Mouse (Mus musculus): Measurements from ENCODE around the gene Gm20388. TPM values are rescaled to one million over a fixed set of nuclear protein-coding genes. Genes with fewer than 3 reads are reported as not detected.

Gm20388 gene
- total and polyA plus RNA-seq, 3 experiments = 0.02 to 0.05 TPM; not detected in 1

GRCm38 (mm10) chr8:122430646-122431045, 2520.0 kb downstream of the Gm20388 start:
- no peak for DNase-seq (ENCODE audit: low spot score)
- H3K4me3 ChIP-seq (ENCODE audit: low read depth, low read length) = no peak overlapping the region; the same call in 1 of the 2 replicates
- H3K9me3 ChIP-seq (replicated peaks) = peaks cover 3% of the 10 kb centered on the region
- ATAC-seq (ENCODE audit: extremely low read depth, insufficient number of reproducible peaks, low FRiP score, poor library complexity, severe bottlenecking) = no peak
- TF ChIP-seq CTCF (IDR thresholded peaks at IDR 0.05; ENCODE audit: low read depth, low read length) = no peak
- no peak for TF ChIP-seq GATA1 (IDR thresholded peaks at IDR 0.05; ENCODE audit: borderline replicate concordance, low read length)
- no peak for TF ChIP-seq POLR2AphosphoS5 (IDR thresholded peaks at IDR 0.05; ENCODE audit: insufficient replicate concordance, low read depth, low read length)
- TF ChIP-seq TAL1 (conservative IDR thresholded peaks at IDR 0.05; ENCODE audit: low read depth, low read length) = no peak
- TF ChIP-seq GATA2 (IDR thresholded peaks at IDR 0.05; ENCODE audit: borderline replicate concordance, low read depth, low read length) = no peak
- peaks cover 73% of the 10 kb centered on the region for H3K36me3 ChIP-seq (replicated peaks)
- peaks cover 66% of the 10 kb centered on the region for H3K4me1 ChIP-seq (ENCODE audit: insufficient read depth, low read depth, low read length)
- no peaks in the 10 kb centered on the region for H3K27me3 ChIP-seq (ENCODE audit: insufficient read depth, low read length)

- DNase-seq (ENCODE audit: low spot score) (peak; percentile 54), ATAC-seq (ENCODE audit: extremely low read depth, insufficient number of reproducible peaks, low FRiP score, poor library complexity, severe bottlenecking) (no peak)
- Histone ChIP-seq H3K27me3 (ENCODE audit: insufficient read depth, low read length) (no peaks in the 10 kb centered on the region), H3K4me3 (ENCODE audit: low read depth, low read length) (peak overlapping the region; percentile 78), H3K36me3 (replicated peaks) (peaks cover 72% of the 10 kb centered on the region), H3K9me3 (replicated peaks) (peaks cover 3% of the 10 kb centered on the region), H3K4me1 (ENCODE audit: insufficient read depth, low read depth, low read length) (peaks cover 72% of the 10 kb centered on the region)
- no peak for TF ChIP-seq GATA1 (IDR thresholded peaks at IDR 0.05; ENCODE audit: borderline replicate concordance, low read length)
Measured at GRCm38 (mm10) chr8:122431694-122432442, 2521.2 kb downstream of the Gm20388 start.

GRCm38 (mm10) chr8:122432443-122433268, 2522.0 kb downstream of the Gm20388 start, which contains the start of gene Cyba:
TSS of gene Cyba (minus strand) at chr8:122432930.
- Histone ChIP-seq H3K4me3 (ENCODE audit: low read depth, low read length) (peak within 1 kb of the TSS; percentile 78), H3K9me3 (replicated peaks) (peaks cover 3% of the 10 kb centered on the region), H3K27me3 (ENCODE audit: insufficient read depth, low read length) (no peaks in the 10 kb centered on the region), H3K4me1 (ENCODE audit: insufficient read depth, low read depth, low read length) (peaks cover 78% of the 10 kb centered on the region), H3K36me3 (replicated peaks) (peaks cover 72% of the 10 kb centered on the region)
- ATAC-seq (ENCODE audit: extremely low read depth, insufficient number of reproducible peaks, low FRiP score, poor library complexity, severe bottlenecking) (peak; percentile 64), DNase-seq (ENCODE audit: low spot score) (peak; percentile 86)
- TF ChIP-seq GATA1 (IDR thresholded peaks at IDR 0.05; ENCODE audit: borderline replicate concordance, low read length) (no peak), GATA2 (IDR thresholded peaks at IDR 0.05; ENCODE audit: borderline replicate concordance, low read depth, low read length) (no peak), TAL1 (conservative IDR thresholded peaks at IDR 0.05; ENCODE audit: low read depth, low read length) (no peak), CTCF (IDR thresholded peaks at IDR 0.05; ENCODE audit: low read depth, low read length) (no peak), POLR2AphosphoS5 (IDR thresholded peaks at IDR 0.05; ENCODE audit: insufficient replicate concordance, low read depth, low read length) (no peak)

- peaks cover 72% of the 10 kb centered on the region for H3K36me3 ChIP-seq (replicated peaks)
- no peaks in the 10 kb centered on the region for H3K27me3 ChIP-seq (ENCODE audit: insufficient read depth, low read length)
- peaks cover 3% of the 10 kb centered on the region for H3K9me3 ChIP-seq (replicated peaks)
- peak overlapping the region; percentile 78 for H3K4me3 ChIP-seq (ENCODE audit: low read depth, low read length)
- H3K4me1 ChIP-seq (ENCODE audit: insufficient read depth, low read depth, low read length) = peaks cover 78% of the 10 kb centered on the region
- ATAC-seq (ENCODE audit: extremely low read depth, insufficient number of reproducible peaks, low FRiP score, poor library complexity, severe bottlenecking) (0 out of 2 replicates have a peak, but pooled peaks have one; percentile 12), DNase-seq (ENCODE audit: low spot score) (no peak)
- no peak for TF ChIP-seq GATA2 (IDR thresholded peaks at IDR 0.05; ENCODE audit: borderline replicate concordance, low read depth, low read length)
- TF ChIP-seq POLR2AphosphoS5 (IDR thresholded peaks at IDR 0.05; ENCODE audit: insufficient replicate concordance, low read depth, low read length) = no peak
- TF ChIP-seq GATA1 (IDR thresholded peaks at IDR 0.05; ENCODE audit: borderline replicate concordance, low read length) = no peak
- TF ChIP-seq CTCF (IDR thresholded peaks at IDR 0.05; ENCODE audit: low read depth, low read length) = no peak
- TF ChIP-seq TAL1 (conservative IDR thresholded peaks at IDR 0.05; ENCODE audit: low read depth, low read length) = no peak
Measured at GRCm38 (mm10) chr8:122433269-122433905, 2522.7 kb downstream of the Gm20388 start.

- H3K4me1 ChIP-seq (ENCODE audit: insufficient read depth, low read depth, low read length) = peaks cover 78% of the 10 kb centered on the region
- TF ChIP-seq GATA2 (IDR thresholded peaks at IDR 0.05; ENCODE audit: borderline replicate concordance, low read depth, low read length) = no peak
- peak; percentile 29; the same call in 1 of the 2 replicates for TF ChIP-seq CTCF (IDR thresholded peaks at IDR 0.05; ENCODE audit: low read depth, low read length)
- DNase-seq (ENCODE audit: low spot score) (no peak), ATAC-seq (ENCODE audit: extremely low read depth, insufficient number of reproducible peaks, low FRiP score, poor library complexity, severe bottlenecking) (no peak)
- H3K36me3 ChIP-seq (replicated peaks) = peaks cover 78% of the 10 kb centered on the region
- H3K9me3 ChIP-seq (replicated peaks) = peaks cover 3% of the 10 kb centered on the region
- H3K27me3 ChIP-seq (ENCODE audit: insufficient read depth, low read length) = no peaks in the 10 kb centered on the region
- no peak overlapping the region for H3K4me3 ChIP-seq (ENCODE audit: low read depth, low read length)
Measured at GRCm38 (mm10) chr8:122435375-122435774, 2524.7 kb downstream of the Gm20388 start.

- peaks cover 75% of the 10 kb centered on the region for H3K36me3 ChIP-seq (replicated peaks)
- no peak for ATAC-seq (ENCODE audit: extremely low read depth, insufficient number of reproducible peaks, low FRiP score, poor library complexity, severe bottlenecking)
- H3K4me1 ChIP-seq (ENCODE audit: insufficient read depth, low read depth, low read length) = peaks cover 70% of the 10 kb centered on the region
- no peak for DNase-seq (ENCODE audit: low spot score)
- H3K27me3 ChIP-seq (ENCODE audit: insufficient read depth, low read length) = no peaks in the 10 kb centered on the region
- H3K9me3 ChIP-seq (replicated peaks) = peaks cover 3% of the 10 kb centered on the region
- TF ChIP-seq POLR2AphosphoS5 (IDR thresholded peaks at IDR 0.05; ENCODE audit: insufficient replicate concordance, low read depth, low read length) (no peak), CTCF (IDR thresholded peaks at IDR 0.05; ENCODE audit: low read depth, low read length) (no peak), GATA2 (IDR thresholded peaks at IDR 0.05; ENCODE audit: borderline replicate concordance, low read depth, low read length) (no peak)
- peak overlapping the region; percentile 57; the same call in 1 of the 2 replicates for H3K4me3 ChIP-seq (ENCODE audit: low read depth, low read length)
Measured at GRCm38 (mm10) chr8:122436146-122436545, 2525.5 kb downstream of the Gm20388 start.

All from G1E (cell line).